Mouse (Mus musculus): ENCODE measurements around the gene Car10. TPM values are rescaled to one million over a fixed set of nuclear protein-coding genes. Genes with fewer than 3 reads are reported as not detected.

The Car10 gene
- polyA plus RNA-seq, 1 experiment from 2014 or later = 1.7 TPM

GRCm38 (mm10) chr11:93100606-93101005 lies 2.8 kb downstream of the Car10 start:
- no peak overlapping the region for H3K4me3 ChIP-seq (ENCODE audit: low read depth, low read length)
- no peaks in the 10 kb centered on the region for H3K36me3 ChIP-seq (ENCODE audit: control insufficient read depth, insufficient read depth, low read length)
- H3K9ac ChIP-seq (ENCODE audit: low read length) = no peak overlapping the region
- ATAC-seq (ENCODE audit: low FRiP score) (no peak), DNase-seq (ENCODE audit: low spot score, missing footprints) (no peak)
- 3% methylated on average over 6 of the region's 6 CpGs for WGBS
- peaks cover 44% of the 10 kb centered on the region for H3K27me3 ChIP-seq (ENCODE audit: control insufficient read depth, insufficient read depth, low read length)
- H3K4me2 ChIP-seq = no peak overlapping the region
- peaks cover 13% of the 10 kb centered on the region; the same call in 1 of the 2 replicates for H3K4me1 ChIP-seq (ENCODE audit: control insufficient read depth, insufficient read depth, low read length)
- H3K9me3 ChIP-seq (ENCODE audit: control insufficient read depth, low read length) = no peaks in the 10 kb centered on the region
- no peak overlapping the region for H3K27ac ChIP-seq (ENCODE audit: low read depth, low read length)

GRCm38 (mm10) chr11:93101106-93101505 lies 3.3 kb downstream of the Car10 start:
- Histone ChIP-seq H3K27ac (ENCODE audit: low read depth, low read length) (no peak overlapping the region), H3K4me1 (ENCODE audit: control insufficient read depth, insufficient read depth, low read length) (peaks cover 13% of the 10 kb centered on the region; the same call in 1 of the 2 replicates), H3K27me3 (ENCODE audit: control insufficient read depth, insufficient read depth, low read length) (peaks cover 44% of the 10 kb centered on the region), H3K4me2 (no peak overlapping the region), H3K4me3 (ENCODE audit: low read depth, low read length) (no peak overlapping the region), H3K9ac (ENCODE audit: low read length) (no peak overlapping the region), H3K36me3 (ENCODE audit: control insufficient read depth, insufficient read depth, low read length) (no peaks in the 10 kb centered on the region), H3K9me3 (ENCODE audit: control insufficient read depth, low read length) (no peaks in the 10 kb centered on the region)
- no peak for ATAC-seq (ENCODE audit: low FRiP score)
- no peak for DNase-seq (ENCODE audit: low spot score, missing footprints)
- 20% methylated on average over 2 of the region's 2 CpGs for WGBS

DNA sequence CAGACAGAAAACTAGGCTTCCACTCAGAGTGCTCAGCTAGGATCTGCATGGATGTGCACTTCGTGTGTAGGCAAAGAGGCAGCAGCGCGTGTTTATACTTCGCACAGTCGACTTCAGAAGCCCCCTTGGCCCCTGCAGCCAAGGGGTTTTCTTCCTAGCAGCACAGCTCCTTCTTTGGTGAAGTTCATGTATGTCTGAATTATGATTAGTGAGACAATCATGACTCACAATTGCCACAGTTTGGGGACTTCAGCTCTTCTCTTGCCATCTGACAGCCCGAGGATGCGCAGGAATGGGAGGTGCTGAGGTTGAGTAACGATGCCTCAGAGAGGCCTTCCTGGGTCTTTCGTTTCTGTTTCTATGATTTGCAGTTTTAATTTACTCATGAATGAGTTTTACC lies 4.5 kb downstream of the Car10 start:
- H3K27me3 ChIP-seq (ENCODE audit: control insufficient read depth, insufficient read depth, low read length) = peaks cover 39% of the 10 kb centered on the region
- 88% methylated on average over 9 of the region's 9 CpGs for WGBS
- no peaks in the 10 kb centered on the region for H3K36me3 ChIP-seq (ENCODE audit: control insufficient read depth, insufficient read depth, low read length)
- no peaks in the 10 kb centered on the region for H3K9me3 ChIP-seq (ENCODE audit: control insufficient read depth, low read length)
- H3K27ac ChIP-seq (ENCODE audit: low read depth, low read length) = no peak overlapping the region
- H3K4me1 ChIP-seq (ENCODE audit: control insufficient read depth, insufficient read depth, low read length) = peaks cover 13% of the 10 kb centered on the region; the same call in 1 of the 2 replicates
- DNase-seq (ENCODE audit: low spot score, missing footprints) (no peak), ATAC-seq (ENCODE audit: low FRiP score) (no peak)
- no peak overlapping the region for H3K4me3 ChIP-seq (ENCODE audit: low read depth, low read length)
- H3K4me2 ChIP-seq = no peak overlapping the region
- H3K9ac ChIP-seq (ENCODE audit: low read length) = no peak overlapping the region

- Histone ChIP-seq H3K9me3 (ENCODE audit: control insufficient read depth, low read length) (no peaks in the 10 kb centered on the region), H3K4me3 (ENCODE audit: low read depth, low read length) (no peak overlapping the region), H3K4me2 (no peak overlapping the region), H3K9ac (ENCODE audit: low read length) (no peak overlapping the region), H3K27ac (ENCODE audit: low read depth, low read length) (no peak overlapping the region), H3K27me3 (ENCODE audit: control insufficient read depth, insufficient read depth, low read length) (peaks cover 29% of the 10 kb centered on the region), H3K36me3 (ENCODE audit: control insufficient read depth, insufficient read depth, low read length) (no peaks in the 10 kb centered on the region), H3K4me1 (ENCODE audit: control insufficient read depth, insufficient read depth, low read length) (peaks cover 10% of the 10 kb centered on the region; the same call in 1 of the 2 replicates)
- no peak for ATAC-seq (ENCODE audit: low FRiP score)
- no peak for DNase-seq (ENCODE audit: low spot score, missing footprints)
- 62% methylated on average over 3 of the region's 3 CpGs for WGBS
Measured at GRCm38 (mm10) chr11:93103101-93103815, 5.4 kb downstream of the Car10 start.

- Histone ChIP-seq H3K36me3 (ENCODE audit: control insufficient read depth, insufficient read depth, low read length) (no peaks in the 10 kb centered on the region), H3K27ac (ENCODE audit: low read depth, low read length) (no peak overlapping the region), H3K4me1 (ENCODE audit: control insufficient read depth, insufficient read depth, low read length) (no peaks in the 10 kb centered on the region), H3K9ac (ENCODE audit: low read length) (no peak overlapping the region), H3K9me3 (ENCODE audit: control insufficient read depth, low read length) (no peaks in the 10 kb centered on the region), H3K27me3 (ENCODE audit: control insufficient read depth, insufficient read depth, low read length) (no peaks in the 10 kb centered on the region), H3K4me3 (ENCODE audit: low read depth, low read length) (no peak overlapping the region), H3K4me2 (no peak overlapping the region)
- ATAC-seq (ENCODE audit: low FRiP score) (no peak), DNase-seq (ENCODE audit: low spot score, missing footprints) (no peak)
- WGBS = 81% methylated on average over 1 of the region's 1 CpGs
Measured at GRCm38 (mm10) chr11:93109451-93109850, 11.6 kb downstream of the Car10 start.

DNA sequence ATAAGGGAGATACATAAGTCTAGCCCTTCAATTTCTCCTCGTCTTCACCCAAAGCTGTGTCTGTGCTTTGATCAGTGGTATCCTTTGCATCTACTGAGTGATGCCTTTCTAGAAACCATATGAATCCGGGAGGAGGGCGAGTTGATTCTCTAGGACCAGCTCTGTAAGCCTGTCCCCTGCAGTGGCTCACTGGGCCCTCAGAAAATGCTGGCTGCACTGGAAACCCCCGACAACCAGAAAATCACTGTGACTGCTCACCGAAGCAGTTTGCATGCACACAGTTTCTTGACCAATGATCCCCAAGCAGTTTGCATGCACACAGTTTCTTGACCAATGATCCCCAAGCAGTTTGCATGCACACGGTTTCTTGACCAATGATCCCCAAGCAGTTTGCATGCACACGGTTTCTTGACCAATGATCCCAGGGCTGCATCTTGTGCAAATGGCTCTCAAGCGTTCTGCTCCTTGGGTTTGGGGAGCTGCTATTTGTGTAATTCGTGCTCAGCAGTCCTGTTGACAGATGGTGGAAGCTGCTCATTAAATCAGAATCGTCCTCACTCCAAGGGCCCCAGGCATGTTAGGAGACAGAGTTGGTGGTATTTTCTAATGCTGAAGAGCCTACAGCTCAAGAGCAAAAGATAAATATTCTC lies 23.1 kb downstream of the Car10 start:
- Histone ChIP-seq H3K4me1 (ENCODE audit: control insufficient read depth, insufficient read depth, low read length) (no peaks in the 10 kb centered on the region), H3K36me3 (ENCODE audit: control insufficient read depth, insufficient read depth, low read length) (no peaks in the 10 kb centered on the region), H3K9ac (ENCODE audit: low read length) (no peak overlapping the region), H3K27ac (ENCODE audit: low read depth, low read length) (no peak overlapping the region), H3K9me3 (ENCODE audit: control insufficient read depth, low read length) (no peaks in the 10 kb centered on the region), H3K4me2 (no peak overlapping the region), H3K4me3 (ENCODE audit: low read depth, low read length) (no peak overlapping the region), H3K27me3 (ENCODE audit: control insufficient read depth, insufficient read depth, low read length) (no peaks in the 10 kb centered on the region)
- WGBS = 74% methylated on average over 10 of the region's 10 CpGs
- ATAC-seq (ENCODE audit: low FRiP score) (no peak), DNase-seq (ENCODE audit: low spot score, missing footprints) (peak; percentile 67)

DNA sequence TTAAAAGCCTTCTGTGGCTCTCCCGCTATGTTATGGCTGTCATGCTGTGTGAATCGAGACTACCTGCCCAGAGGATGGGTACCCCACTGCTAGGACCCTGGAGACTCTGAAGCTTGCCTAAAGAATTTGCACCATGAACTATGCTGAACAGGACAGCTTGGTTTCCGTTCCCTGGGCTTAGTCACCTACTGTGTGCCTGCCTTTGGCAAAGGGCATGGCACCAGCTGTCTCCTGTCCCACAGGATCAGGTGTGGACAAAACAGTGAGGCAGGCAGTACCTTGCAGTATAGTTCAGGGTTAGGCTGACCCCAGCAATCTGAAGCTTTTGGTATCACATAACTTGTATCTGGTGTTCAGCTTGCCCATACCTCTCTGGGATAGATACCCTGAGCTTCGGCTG lies 25.9 kb downstream of the Car10 start:
- ATAC-seq (ENCODE audit: low FRiP score) (no peak), DNase-seq (ENCODE audit: low spot score, missing footprints) (no peak)
- H3K27ac ChIP-seq (ENCODE audit: low read depth, low read length) = no peak overlapping the region
- no peak overlapping the region for H3K9ac ChIP-seq (ENCODE audit: low read length)
- H3K27me3 ChIP-seq (ENCODE audit: control insufficient read depth, insufficient read depth, low read length) = no peaks in the 10 kb centered on the region
- no peaks in the 10 kb centered on the region for H3K36me3 ChIP-seq (ENCODE audit: control insufficient read depth, insufficient read depth, low read length)
- no peak overlapping the region for H3K4me2 ChIP-seq
- H3K4me1 ChIP-seq (ENCODE audit: control insufficient read depth, insufficient read depth, low read length) = no peaks in the 10 kb centered on the region
- WGBS = 75% methylated on average over 4 of the region's 4 CpGs
- H3K9me3 ChIP-seq (ENCODE audit: control insufficient read depth, low read length) = no peaks in the 10 kb centered on the region
- H3K4me3 ChIP-seq (ENCODE audit: low read depth, low read length) = no peak overlapping the region

- no peaks in the 10 kb centered on the region for H3K4me1 ChIP-seq (ENCODE audit: control insufficient read depth, insufficient read depth, low read length)
- no peaks in the 10 kb centered on the region for H3K36me3 ChIP-seq (ENCODE audit: control insufficient read depth, insufficient read depth, low read length)
- ATAC-seq (ENCODE audit: low FRiP score) (no peak), DNase-seq (ENCODE audit: low spot score, missing footprints) (no peak)
- H3K9me3 ChIP-seq (ENCODE audit: control insufficient read depth, low read length) = no peaks in the 10 kb centered on the region
- H3K4me2 ChIP-seq = no peak overlapping the region
- WGBS = 87% methylated on average over 3 of the region's 3 CpGs
- H3K27me3 ChIP-seq (ENCODE audit: control insufficient read depth, insufficient read depth, low read length) = no peaks in the 10 kb centered on the region
- no peak overlapping the region for H3K27ac ChIP-seq (ENCODE audit: low read depth, low read length)
- H3K4me3 ChIP-seq (ENCODE audit: low read depth, low read length) = no peak overlapping the region
- no peak overlapping the region for H3K9ac ChIP-seq (ENCODE audit: low read length)
Measured at GRCm38 (mm10) chr11:93126466-93126865, 28.6 kb downstream of the Car10 start.

DNA sequence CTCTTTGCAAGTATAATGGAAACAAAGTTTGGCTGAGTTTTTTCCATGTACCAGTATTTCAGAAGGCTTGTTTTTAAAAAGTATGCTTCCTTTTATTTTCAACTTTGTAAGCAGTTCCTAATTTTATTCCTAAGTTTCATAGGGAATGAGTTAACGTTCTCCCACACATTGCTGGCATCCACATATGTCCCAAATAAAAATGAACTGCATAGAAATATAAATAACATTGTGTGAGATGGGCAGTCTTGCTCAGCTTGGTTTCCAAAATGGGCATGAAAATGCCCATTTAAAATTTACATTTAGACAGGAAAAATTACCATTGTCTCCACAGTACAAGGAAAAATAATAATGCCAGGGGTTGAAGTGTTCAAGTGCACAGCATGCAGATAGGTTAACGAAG lies 30.7 kb downstream of the Car10 start:
- H3K4me2 ChIP-seq = no peak overlapping the region
- DNase-seq (ENCODE audit: low spot score, missing footprints) (peak; percentile 17), ATAC-seq (ENCODE audit: low FRiP score) (no peak)
- H3K36me3 ChIP-seq (ENCODE audit: control insufficient read depth, insufficient read depth, low read length) = no peaks in the 10 kb centered on the region
- H3K9ac ChIP-seq (ENCODE audit: low read length) = no peak overlapping the region
- WGBS = 78% methylated on average over 2 of the region's 2 CpGs
- H3K27ac ChIP-seq (ENCODE audit: low read depth, low read length) = no peak overlapping the region
- no peaks in the 10 kb centered on the region for H3K27me3 ChIP-seq (ENCODE audit: control insufficient read depth, insufficient read depth, low read length)
- no peak overlapping the region for H3K4me3 ChIP-seq (ENCODE audit: low read depth, low read length)
- H3K4me1 ChIP-seq (ENCODE audit: control insufficient read depth, insufficient read depth, low read length) = no peaks in the 10 kb centered on the region
- no peaks in the 10 kb centered on the region for H3K9me3 ChIP-seq (ENCODE audit: control insufficient read depth, low read length)
